Mouse (Mus musculus) intestine, embryonic 14.5 days (tissue): ENCODE results near the gene Shpk. TPM values are rescaled to one million over a fixed set of nuclear protein-coding genes. Genes with fewer than 3 reads are reported as not detected.

Experiments used
- ATAC-seq: fragments of 200-750 bp; cut with Nextera tagmentation; replicated peaks from 2 replicates; pipeline ENCODE4 v1.8.0; 2017; ENCODE audit warnings: low read depth, moderate number of reproducible peaks, moderate TSS enrichment, moderate library complexity; ENCODE audit not compliant: low FRiP score, low TSS enrichment
- DNase-seq: peaks from one replicate; pipeline ENCODE4 v3.0.0-alpha.2; 2018; ENCODE audit warnings: low spot score
- H3K27ac ChIP-seq: fragments of 300-500 bp; sonication (generic); 2 replicates; pipeline ENCODE4 v1.5.1; 2014; ENCODE audit warnings: low read depth, mild to moderate bottlenecking, control low read depth
- H3K27me3 ChIP-seq: fragments of 300-500 bp; sonication (generic); replicated peaks from 2 replicates; pipeline ENCODE4 v1.6.1; 2014; ENCODE audit warnings: low read length, control low read depth; ENCODE audit not compliant: control insufficient read depth, insufficient read depth
- H3K36me3 ChIP-seq: fragments of 300-500 bp; sonication (generic); 2 replicates; pipeline ENCODE4 v1.6.1; 2014; ENCODE audit warnings: low read length, control low read depth; ENCODE audit not compliant: control insufficient read depth, insufficient read depth
- H3K4me1 ChIP-seq: fragments of 300-500 bp; sonication (generic); replicated peaks from 2 replicates; pipeline ENCODE4 v1.6.1; 2014; ENCODE audit warnings: low read length, control low read depth, mixed read lengths; ENCODE audit not compliant: control insufficient read depth, insufficient read depth
- H3K4me2 ChIP-seq: fragments of 300-500 bp; sonication (generic); 2 replicates; pipeline ENCODE4 v1.6.1; 2014; ENCODE audit warnings: low read length
- H3K4me3 ChIP-seq: fragments of 300-500 bp; sonication (generic); 2 replicates; pipeline ENCODE4 v1.5.1; 2014; ENCODE audit warnings: low read depth, low read length, control low read depth, mixed read lengths
- H3K9ac ChIP-seq: fragments of 300-500 bp; sonication (generic); 2 replicates; pipeline ENCODE4 v1.6.1; 2014; ENCODE audit warnings: mild to moderate bottlenecking, low read length
- H3K9me3 ChIP-seq: fragments of 300-500 bp; sonication (generic); 2 replicates; pipeline ENCODE4 v1.6.1; 2016; ENCODE audit warnings: low read length, control low read depth; ENCODE audit not compliant: control insufficient read depth
- WGBS: fragments of 180-500 bp; shearing (Covaris S2); extraction: QIAGEN DNeasy Blood & Tissue Kit; methylation state at CpG from one replicate; pipeline ENCODE4 v1.1.7; 2014; 5-methylcytosine and 5-hydroxymethylcytosine counted together
- polyA plus RNA-seq: library from polyadenylated mRNA; unstranded; fragments of >200 nt; fragmentation: Nextera tagmentation; extraction: Ambion mirVana; gene quantifications from 2 replicates; pipeline ENCODE4 v1.2.1, GENCODE M21; 2014

Gene Shpk
- polyA plus RNA-seq, 1 experiment from 2014 or later = 1.1 TPM

GRCm38 (mm10) chr11:73187231-73187630, 12.0 kb upstream of the Shpk start:
- Histone ChIP-seq H3K4me3 (no peak overlapping the region), H3K9me3 (no peaks in the 10 kb centered on the region), H3K27me3 (no peaks in the 10 kb centered on the region), H3K36me3 (peaks cover 68% of the 10 kb centered on the region), H3K4me1 (no peaks in the 10 kb centered on the region), H3K4me2 (no peak overlapping the region), H3K9ac (no peak overlapping the region), H3K27ac (no peak overlapping the region)
- no peak for DNase-seq
- ATAC-seq = no peak
- 84% methylated on average over 6 of the region's 6 CpGs for WGBS

- Histone ChIP-seq H3K36me3 (peaks cover 25% of the 10 kb centered on the region), H3K4me1 (peaks cover under 1% of the 10 kb centered on the region; the same call in 1 of the 2 replicates), H3K9me3 (no peaks in the 10 kb centered on the region), H3K9ac (no peak overlapping the region), H3K4me3 (no peak overlapping the region), H3K27ac (no peak overlapping the region), H3K27me3 (no peaks in the 10 kb centered on the region), H3K4me2 (no peak overlapping the region)
- no peak for ATAC-seq
- 73% methylated on average over 6 of the region's 6 CpGs for WGBS
- no peak for DNase-seq
These were observed 6.2 kb upstream of the Shpk start for GRCm38 (mm10) chr11:73193047-73193446.

DNA sequence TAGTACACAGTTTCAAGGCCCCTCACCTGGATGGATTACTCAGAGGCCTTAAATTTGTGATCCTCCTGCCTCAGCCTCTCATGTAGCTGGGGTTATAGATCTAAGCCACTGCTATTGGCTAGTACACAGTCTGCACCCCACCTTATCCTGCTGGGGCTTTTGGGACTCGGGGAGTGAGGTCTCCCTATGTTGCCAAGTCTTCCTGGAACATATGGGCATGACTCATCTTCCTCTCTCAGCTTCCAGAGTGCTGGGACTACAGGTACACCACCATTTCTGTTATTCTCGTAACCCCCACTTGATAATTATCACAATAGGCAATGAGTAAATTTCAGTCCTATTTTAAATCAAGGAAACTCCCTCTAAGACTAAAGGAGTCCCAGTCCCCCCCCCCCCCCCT, 4.8 kb upstream of the Shpk start:
- H3K4me2 ChIP-seq = no peak overlapping the region
- H3K36me3 ChIP-seq = peaks cover 25% of the 10 kb centered on the region
- peaks cover 6% of the 10 kb centered on the region; the same call in 1 of the 2 replicates for H3K4me1 ChIP-seq
- H3K9ac ChIP-seq = no peak overlapping the region
- no peaks in the 10 kb centered on the region for H3K9me3 ChIP-seq
- WGBS = 72% methylated on average over 2 of the region's 2 CpGs
- DNase-seq (no peak), ATAC-seq (no peak)
- H3K4me3 ChIP-seq = no peak overlapping the region
- H3K27ac ChIP-seq = no peak overlapping the region
- H3K27me3 ChIP-seq = no peaks in the 10 kb centered on the region

- Histone ChIP-seq H3K27me3 (no peaks in the 10 kb centered on the region), H3K9ac (peak overlapping the region; percentile 53), H3K9me3 (no peaks in the 10 kb centered on the region), H3K4me3 (peak overlapping the region; percentile 72), H3K4me1 (peaks cover 6% of the 10 kb centered on the region; the same call in 1 of the 2 replicates), H3K36me3 (peaks cover 4% of the 10 kb centered on the region; the same call in 1 of the 2 replicates), H3K27ac (no peak overlapping the region), H3K4me2 (peak overlapping the region; percentile 96)
- WGBS = 9% methylated on average over 1 of the region's 1 CpGs
- no peak for ATAC-seq
- no peak for DNase-seq
These were observed 1.1 kb upstream of the Shpk start for GRCm38 (mm10) chr11:73198190-73198589.

- peak within 1 kb of the TSS; percentile 53 for H3K9ac ChIP-seq
- H3K27ac ChIP-seq = no peak within 1 kb of the TSS
- no peaks in the 10 kb centered on the region for H3K9me3 ChIP-seq
- peaks cover 6% of the 10 kb centered on the region; the same call in 1 of the 2 replicates for H3K4me1 ChIP-seq
- H3K36me3 ChIP-seq = peaks cover 4% of the 10 kb centered on the region; the same call in 1 of the 2 replicates
- H3K4me2 ChIP-seq = peak within 1 kb of the TSS; percentile 96
- ATAC-seq (peak; percentile 97), DNase-seq (no peak)
- H3K4me3 ChIP-seq = peak within 1 kb of the TSS; percentile 72
- 1% methylated on average over 22 of the region's 22 CpGs for WGBS
- no peaks in the 10 kb centered on the region for H3K27me3 ChIP-seq
These were observed 544 bp upstream of the Shpk start, which contains the start of gene Ctns for GRCm38 (mm10) chr11:73198603-73199229. TSS of gene Ctns (minus strand) at chr11:73199042.

DNA sequence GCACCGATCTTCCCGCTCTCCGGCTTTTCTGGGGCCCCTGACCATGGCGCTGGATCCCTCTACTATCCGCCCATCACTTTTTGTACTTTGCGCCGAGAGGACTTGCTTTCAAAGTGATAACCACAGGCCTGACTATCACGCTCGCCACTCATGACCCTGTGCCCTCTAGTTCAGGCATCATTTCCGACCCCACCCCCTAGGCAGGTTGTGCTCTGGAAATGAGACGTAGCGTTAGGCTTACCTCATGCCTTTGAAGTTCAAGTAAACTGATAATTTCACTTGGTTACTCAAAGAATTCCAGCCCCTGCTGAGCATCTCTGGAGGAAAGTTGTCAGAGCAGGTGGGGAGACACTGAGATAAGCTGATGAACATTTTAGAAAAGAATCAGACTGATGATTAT, 619 bp downstream of the Shpk start:
- whole genome bisulfite sequencing = 5% methylated on average over 12 of the region's 12 CpGs
- Histone ChIP-seq H3K27me3 (no peaks in the 10 kb centered on the region), H3K4me3 (peak overlapping the region; percentile 72), H3K36me3 (peaks cover 4% of the 10 kb centered on the region; the same call in 1 of the 2 replicates), H3K27ac (no peak overlapping the region), H3K9me3 (no peaks in the 10 kb centered on the region), H3K4me2 (peak overlapping the region; percentile 96), H3K4me1 (peaks cover 6% of the 10 kb centered on the region; the same call in 1 of the 2 replicates), H3K9ac (peak overlapping the region; percentile 53)
- no peak for DNase-seq
- no peak for ATAC-seq

- peaks cover 6% of the 10 kb centered on the region; the same call in 1 of the 2 replicates for H3K4me1 ChIP-seq
- ATAC-seq (no peak), DNase-seq (no peak)
- WGBS = 66% methylated on average over 2 of the region's 2 CpGs
- H3K27ac ChIP-seq = no peak overlapping the region
- no peaks in the 10 kb centered on the region; the same call in 1 of the 2 replicates for H3K36me3 ChIP-seq
- no peak overlapping the region for H3K9ac ChIP-seq
- H3K4me2 ChIP-seq = no peak overlapping the region
- no peak overlapping the region for H3K4me3 ChIP-seq
- no peaks in the 10 kb centered on the region for H3K27me3 ChIP-seq
- H3K9me3 ChIP-seq = no peaks in the 10 kb centered on the region
These were observed 1.8 kb downstream of the Shpk start for GRCm38 (mm10) chr11:73201021-73201420.

- Histone ChIP-seq H3K27me3 (no peaks in the 10 kb centered on the region), H3K9ac (no peak overlapping the region), H3K4me2 (no peak overlapping the region), H3K36me3 (no peaks in the 10 kb centered on the region), H3K9me3 (no peaks in the 10 kb centered on the region), H3K4me1 (peaks cover 6% of the 10 kb centered on the region; the same call in 1 of the 2 replicates), H3K27ac (no peak overlapping the region), H3K4me3 (no peak overlapping the region)
- DNase-seq = no peak
- no peak for ATAC-seq
- WGBS = 32% methylated on average over 4 of the region's 4 CpGs
These were observed 2.3 kb downstream of the Shpk start for GRCm38 (mm10) chr11:73201597-73201996.

- H3K27ac ChIP-seq = no peak overlapping the region
- no peaks in the 10 kb centered on the region for H3K27me3 ChIP-seq
- no peak overlapping the region for H3K4me2 ChIP-seq
- H3K36me3 ChIP-seq = no peaks in the 10 kb centered on the region
- H3K4me3 ChIP-seq = no peak overlapping the region
- no peaks in the 10 kb centered on the region for H3K9me3 ChIP-seq
- WGBS = 88% methylated on average over 8 of the region's 8 CpGs
- no peak overlapping the region for H3K9ac ChIP-seq
- no peaks in the 10 kb centered on the region; the same call in 1 of the 2 replicates for H3K4me1 ChIP-seq
- DNase-seq (no peak), ATAC-seq (no peak)
These were observed 4.6 kb downstream of the Shpk start for GRCm38 (mm10) chr11:73203895-73204294.
